Comparison of ENCODE assay signal across 26 mouse cellular contexts in genomic region chr1:89912392-89912791, GRCm38 (mm10). TPM values are rescaled to one million over a fixed set of nuclear protein-coding genes. Genes with fewer than 3 reads are reported as not detected.
DNase-seq lines count a peak whose midpoint lies in the region.
"Had no signal": no experiment of that assay in that cellular context is flagged by ENCODE, and none has a peak within 500 bp of the region (broad histone marks: within the 10 kb centered on the region; RNA-seq: fewer than 3 reads in every experiment).

No protein-coding gene starts in this region.

- H3K27me3 ChIP-seq in heart, embryonic 10.5 days (ENCODE audit: insufficient read depth, poor library complexity, severe bottlenecking): peaks cover 14% of the 10 kb centered on the region

- no peaks in the 10 kb centered on the region for H3K36me3 ChIP-seq in heart, embryonic 10.5 days
- H3K36me3 ChIP-seq: embryonic facial prominence, embryonic 15.5 days; forebrain, embryonic 12.5 days; hindbrain, embryonic 15.5 days; liver, embryonic 12.5 days had no signal

- H3K4me1 ChIP-seq in heart, embryonic 10.5 days: no peaks in the 10 kb centered on the region
- H3K4me1 ChIP-seq: liver, embryonic 12.5 days had no signal

- intact Hi-C loops in left cerebral cortex, postnatal 4 days (cut with DNase I): no loop called here
- intact Hi-C loops in left cerebral cortex, postnatal 10 days (cut with DNase I): no loop called here

- H3K4me3 ChIP-seq in heart, embryonic 10.5 days: no peak overlapping the region
- H3K4me3 ChIP-seq: embryonic facial prominence, embryonic 15.5 days; forebrain, embryonic 12.5 days; hindbrain, embryonic 15.5 days; liver, embryonic 12.5 days had no signal

- WGBS in heart, embryonic 10.5 days: 61% methylated on average over 5 of the region's 5 CpGs

- no peak overlapping the region for H3K27ac ChIP-seq in heart, embryonic 10.5 days
- H3K27ac ChIP-seq: embryonic facial prominence, embryonic 15.5 days; forebrain, embryonic 12.5 days; hindbrain, embryonic 15.5 days; kidney, postnatal 0 days; liver, embryonic 12.5 days had no signal

- DNase-seq in heart, postnatal 4 days: peak; percentile 42
- DNase-seq in heart, embryonic 10.5 days (ENCODE audit: low spot score): no peak
- peak; percentile 61 for DNase-seq in left cerebral cortex, postnatal 4 days
- DNase-seq in left cerebral cortex, postnatal 10 days (ENCODE audit: extremely low spot score in 1 of 2, low spot score in 2 of 2): no peak
- peak; percentile 42 for DNase-seq in lung, postnatal 10 days
- DNase-seq in lung, postnatal 25 days (ENCODE audit: low spot score): no peak
- DNase-seq: adrenal gland, postnatal 14 days; cerebellum, adult 11 months; cerebellum, adult 9-11 months; forebrain, postnatal 0 days; kidney, adult 18-20 months; layer of hippocampus, adult 9-11 months; liver, postnatal 0 days; midbrain, embryonic 14.5 days; thymus, postnatal 4 days had no signal

- H3K9me3 ChIP-seq in heart, embryonic 10.5 days: no peaks in the 10 kb centered on the region
- H3K9me3 ChIP-seq: embryonic facial prominence, embryonic 15.5 days; forebrain, embryonic 12.5 days; hindbrain, embryonic 15.5 days; liver, embryonic 12.5 days had no signal

RNA-seq across cellular contexts. Expression of gene Gbx2, which starts 18.6 kb away (rescaled TPM):
- under 1 TPM in 1 of 2 experiments, not detected in 1; 0.16 TPM for total RNA-seq in heart, postnatal 4 days (2021)
- 0.94 and 1.9 TPM in 2 replicates for polyA plus RNA-seq in heart, embryonic 10.5 days (2016; fragmentation: Nextera tagmentation; extraction: Ambion mirVana)
- under 1 TPM; 0.28 to 0.95 TPM for total RNA-seq in left cerebral cortex, postnatal 4 days (2021)
- total RNA-seq in left cerebral cortex, postnatal 10 days (2021): under 1 TPM; 0.20 to 0.64 TPM
- total RNA-seq: adrenal gland, postnatal 14 days; gastrocnemius, postnatal 4 days; monocyte, adult 5-6 weeks had no signal
- polyA plus RNA-seq: CD4-positive, CD25-positive, alpha-beta regulatory T cell, adult 4 months; intestine, embryonic 14.5 days; kidney, postnatal 0 days; stomach, embryonic 14.5 days; testis, adult 2 months had no signal

Comparison
In these comparisons a context has a peak if more than half of its experiments do, and no peak if none do; other contexts are left out.
1. DNase-seq: peak in heart, postnatal 4 days (single experiment), left cerebral cortex, postnatal 4 days (single experiment) and lung, postnatal 10 days (single experiment); none in heart, embryonic 10.5 days (single experiment), left cerebral cortex, postnatal 10 days (0 of 2) and lung, postnatal 25 days (single experiment).